In genomic region chr2:152739842-152740260, GRCm38 (mm10) we compare ENCODE assay signal across 9 mouse cellular contexts. TPM values are rescaled to one million over a fixed set of nuclear protein-coding genes. Genes with fewer than 3 reads are reported as not detected.
DNase-seq lines count a peak whose midpoint lies in the region; ATAC-seq and TF ChIP-seq lines count a peak whose summit lies in the region.
"Had no signal": no experiment of that assay in that cellular context is flagged by ENCODE, and none has a peak within 500 bp of the region (broad histone marks: within the 10 kb centered on the region; RNA-seq: fewer than 3 reads in every experiment).

No protein-coding gene starts in this region.

- 26% methylated on average over 3 of the region's 3 CpGs for whole genome bisulfite sequencing in hindbrain, embryonic 13.5 days
- 0% methylated on average over 3 of the region's 3 CpGs for WGBS in liver, embryonic 14.5 days (ENCODE audit: insufficient replicate concordance)
- WGBS in stomach, embryonic 15.5 days = 7% methylated on average over 3 of the region's 3 CpGs

- ATAC-seq in hindbrain, embryonic 13.5 days (ENCODE audit: low FRiP score) = no peak
- peak; percentile 64 for ATAC-seq in liver, embryonic 14.5 days (ENCODE audit: insufficient read depth)
- peak; percentile 59 for ATAC-seq in stomach, embryonic 15.5 days (ENCODE audit: insufficient read depth, low FRiP score, low read depth)

- peak overlapping the region; percentile 91 for H3K4me2 ChIP-seq in hindbrain, embryonic 13.5 days
- H3K4me2 ChIP-seq in liver, embryonic 14.5 days (ENCODE audit: low read depth) = peak overlapping the region; percentile 93
- peak overlapping the region; percentile 85 for H3K4me2 ChIP-seq in stomach, embryonic 15.5 days

- TF ChIP-seq POLR2A in brain, embryonic 14.5 days (IDR thresholded peaks at IDR 0.05; ENCODE audit: borderline replicate concordance, extremely low read depth, insufficient read depth, insufficient read length, poor library complexity, severe bottlenecking) = no peak

- no peaks in the 10 kb centered on the region for H3K9me3 ChIP-seq in hindbrain, embryonic 13.5 days
- H3K9me3 ChIP-seq in liver, embryonic 14.5 days (ENCODE audit: control insufficient read depth, low read length) = no peaks in the 10 kb centered on the region
- no peaks in the 10 kb centered on the region for H3K9me3 ChIP-seq in stomach, embryonic 15.5 days

- H3K36me3 ChIP-seq in hindbrain, embryonic 13.5 days = no peaks in the 10 kb centered on the region
- no peaks in the 10 kb centered on the region for H3K36me3 ChIP-seq in liver, embryonic 14.5 days (replicated peaks; ENCODE audit: control insufficient read depth, insufficient read depth, low read depth)
- H3K36me3 ChIP-seq in stomach, embryonic 15.5 days = no peaks in the 10 kb centered on the region

- H3K27ac ChIP-seq in hindbrain, embryonic 13.5 days = peak overlapping the region; percentile 85
- H3K27ac ChIP-seq in liver, embryonic 14.5 days = peak overlapping the region; percentile 34
- peak overlapping the region; percentile 91 for H3K27ac ChIP-seq in stomach, embryonic 15.5 days

- peaks cover 66% of the 10 kb centered on the region for H3K4me1 ChIP-seq in hindbrain, embryonic 13.5 days (replicated peaks)
- peaks cover 30 to 52% of the 10 kb centered on the region in 2 experiments for H3K4me1 ChIP-seq in liver, embryonic 14.5 days (replicated peaks; ENCODE audit: control insufficient read depth in 2 of 2, insufficient read depth in 2 of 2, low read length in 1 of 2)
- H3K4me1 ChIP-seq in stomach, embryonic 15.5 days = peaks cover 41% of the 10 kb centered on the region

- no peak overlapping the region for H3K4me3 ChIP-seq in hindbrain, embryonic 13.5 days
- peak overlapping the region in 1 of 2 experiments; percentile 33; a peak in 1 of 4 replicates for H3K4me3 ChIP-seq in liver, embryonic 14.5 days (ENCODE audit: insufficient read depth in 1 of 2, low read depth in 2 of 2, low read length in 2 of 2)
- H3K4me3 ChIP-seq in stomach, embryonic 15.5 days (replicated peaks) = peak overlapping the region; percentile 75; the same call in 1 of the 2 replicates

- H3K27me3 ChIP-seq in hindbrain, embryonic 13.5 days = no peaks in the 10 kb centered on the region
- peaks cover 2% of the 10 kb centered on the region; the same call in 1 of the 2 replicates for H3K27me3 ChIP-seq in liver, embryonic 14.5 days (ENCODE audit: control insufficient read depth, insufficient read depth, low read length)
- no peaks in the 10 kb centered on the region for H3K27me3 ChIP-seq in stomach, embryonic 15.5 days (replicated peaks)

- no peak for TF ChIP-seq EP300 in liver, embryonic 14.5 days (IDR thresholded peaks at IDR 0.05; ENCODE audit: low read depth)

- H3K9ac ChIP-seq in hindbrain, embryonic 13.5 days = no peak overlapping the region
- H3K9ac ChIP-seq in liver, embryonic 14.5 days (replicated peaks) = no peak overlapping the region; the same call in 1 of the 2 replicates
- no peak overlapping the region for H3K9ac ChIP-seq in stomach, embryonic 15.5 days

- DNase-seq in heart, adult 11 months = peak; percentile 96
- no peak for DNase-seq in heart, postnatal 4 days
- peak; percentile 39 for DNase-seq in brain, embryonic 14.5 days (ENCODE audit: low read depth)
- peak; percentile 57 to 68 (median 61) for DNase-seq in liver, embryonic 14.5 days (ENCODE audit: low read depth in 3 of 3, low spot score in 3 of 3)
- DNase-seq in adrenal gland, postnatal 25 days = no peak
- DNase-seq in adrenal gland, adult 2 months = no peak

- no peak for TF ChIP-seq CTCF in brain, embryonic 14.5 days (IDR thresholded peaks at IDR 0.05; ENCODE audit: borderline replicate concordance, extremely low read depth, insufficient read depth, insufficient read length)
- no peak for TF ChIP-seq CTCF in liver, embryonic 14.5 days (IDR thresholded peaks at IDR 0.05; ENCODE audit: low read depth)

RNA-seq across cellular contexts. Expression of gene Id1, which starts 3.8 kb away (rescaled TPM):
- total RNA-seq in heart, postnatal 4 days (2021) = 10 to 100 TPM; 71.8 to 76.6 TPM
- 126 TPM in 2 replicates for polyA plus RNA-seq in brain, embryonic 14.5 days (2012; rRNA removed)
- 68.7 and 87.0 TPM in 2 replicates for polyA plus RNA-seq in hindbrain, embryonic 13.5 days (2015; fragmentation: Nextera tagmentation; extraction: Ambion mirVana)
- 45.6 and 50.6 TPM in 2 replicates for polyA plus RNA-seq in liver, embryonic 14.5 days (2012; rRNA removed)
- 20.7 and 22.6 TPM in 2 replicates for polyA plus RNA-seq in liver, embryonic 14.5 days (2014; fragmentation: Nextera tagmentation; extraction: Ambion mirVana)
- 117 and 138 TPM in 2 replicates for polyA plus RNA-seq in stomach, embryonic 15.5 days (2015; fragmentation: Nextera tagmentation; extraction: Ambion mirVana)
- total RNA-seq in adrenal gland, postnatal 25 days (2021) = 73.3 and 81.1 TPM in 2 replicates
- 10 to 100 TPM; 41.5 to 67.3 TPM for total RNA-seq in adrenal gland, adult 2 months (2021)
- 186 and 275 TPM in 2 replicates for polyA plus RNA-seq in adrenal gland, adult 2 months (2012; rRNA removed)

RNA-seq across cellular contexts. Expression of gene Cox4i2, which starts 14.1 kb away (rescaled TPM):
- 10 to 100 TPM; 13.7 to 15.1 TPM for total RNA-seq in heart, postnatal 4 days (2021)
- 4.3 and 4.8 TPM in 2 replicates for polyA plus RNA-seq in brain, embryonic 14.5 days (2012; rRNA removed)
- 4.6 and 5.4 TPM in 2 replicates for polyA plus RNA-seq in hindbrain, embryonic 13.5 days (2015; fragmentation: Nextera tagmentation; extraction: Ambion mirVana)
- polyA plus RNA-seq in liver, embryonic 14.5 days (2012; rRNA removed) = 0.51 and 0.92 TPM in 2 replicates
- polyA plus RNA-seq in liver, embryonic 14.5 days (2014; fragmentation: Nextera tagmentation; extraction: Ambion mirVana) = 0.47 and 0.51 TPM in 2 replicates
- 19.0 and 19.5 TPM in 2 replicates for polyA plus RNA-seq in stomach, embryonic 15.5 days (2015; fragmentation: Nextera tagmentation; extraction: Ambion mirVana)
- 4.2 and 4.3 TPM in 2 replicates for total RNA-seq in adrenal gland, postnatal 25 days (2021)
- 1 to 10 TPM; 1.4 to 3.4 TPM for total RNA-seq in adrenal gland, adult 2 months (2021)
- polyA plus RNA-seq in adrenal gland, adult 2 months (2012; rRNA removed) = 3.9 and 4.4 TPM in 2 replicates
- total RNA-seq: CH12.LX had no signal

RNA-seq across cellular contexts. Expression of gene Mcts2, which starts 53.0 kb away (rescaled TPM):
- 10 to 100 TPM; 19.9 to 20.2 TPM for total RNA-seq in heart, postnatal 4 days (2021)
- polyA plus RNA-seq in brain, embryonic 14.5 days (2012; rRNA removed) = 19.7 and 22.9 TPM in 2 replicates
- 39.4 and 47.2 TPM in 2 replicates for polyA plus RNA-seq in hindbrain, embryonic 13.5 days (2015; fragmentation: Nextera tagmentation; extraction: Ambion mirVana)
- polyA plus RNA-seq in liver, embryonic 14.5 days (2012; rRNA removed) = 4.3 and 10.3 TPM in 2 replicates
- polyA plus RNA-seq in liver, embryonic 14.5 days (2014; fragmentation: Nextera tagmentation; extraction: Ambion mirVana) = 14.7 and 15.2 TPM in 2 replicates
- polyA plus RNA-seq in stomach, embryonic 15.5 days (2015; fragmentation: Nextera tagmentation; extraction: Ambion mirVana) = 23.1 and 26.7 TPM in 2 replicates
- total RNA-seq in adrenal gland, postnatal 25 days (2021) = 34.2 and 37.9 TPM in 2 replicates
- 10 to 100 TPM; 26.7 to 32.9 TPM for total RNA-seq in adrenal gland, adult 2 months (2021)
- polyA plus RNA-seq in adrenal gland, adult 2 months (2012; rRNA removed) = 1.9 and 2.3 TPM in 2 replicates

Comparison
In these comparisons a context has a peak if more than half of its experiments do, and no peak if none do; other contexts are left out.
1. DNase-seq: peak in heart, adult 11 months (single experiment), brain, embryonic 14.5 days (single experiment) and liver, embryonic 14.5 days (3 of 3); none in heart, postnatal 4 days (single experiment), adrenal gland, postnatal 25 days (single experiment) and adrenal gland, adult 2 months (single experiment).
2. H3K27ac ChIP-seq: peak in every context shown above with its lines; median percentile 91 in stomach, embryonic 15.5 days; 85 in hindbrain, embryonic 13.5 days; 34 in liver, embryonic 14.5 days.
3. Peak in every context shown above with its lines, with median percentiles within 50 percentile points of each other: H3K4me2 ChIP-seq.